Mouse (Mus musculus): ENCODE measurements at regions not wholly inside any gene's neighbourhood (a gene's known extent, or its start where the extent isn't known, plus 50 kb on each side); places are given as distances from the start of the nearest gene placed in this dataset.

GRCm38 (mm10) chr12:107362120-107362519 is 126.3 kb upstream of the 3110018I06Rik start:
- TF ChIP-seq CTCF (IDR thresholded peaks at IDR 0.05 in 2 of 3, conservative IDR thresholded peaks at IDR 0.05 in 1 of 3; ENCODE audit: control insufficient read depth in 1 of 3, insufficient read depth in 1 of 3, low read depth in 2 of 3, low read length in 3 of 3, poor library complexity in 1 of 3, severe bottlenecking in 1 of 3) (no peak), MYC (IDR thresholded peaks at IDR 0.05; ENCODE audit: low read depth, low read length) (no peak), CHD1 (IDR thresholded peaks at IDR 0.05; ENCODE audit: low read depth, low read length) (no peak), TBP (IDR thresholded peaks at IDR 0.05; ENCODE audit: low read depth, low read length) (no peak), USF2 (IDR thresholded peaks at IDR 0.05; ENCODE audit: borderline replicate concordance in 1 of 2, insufficient read depth in 1 of 2, low read depth in 1 of 2, low read length in 2 of 2) (no peak), POLR2A (IDR thresholded peaks at IDR 0.05; ENCODE audit: control insufficient read depth in 1 of 2, insufficient read depth in 1 of 2, low read depth in 1 of 2, low read length in 2 of 2, poor library complexity in 1 of 2) (no peak), ZMIZ1 (IDR thresholded peaks at IDR 0.05; ENCODE audit: low read depth, low read length) (no peak), GABPA (IDR thresholded peaks at IDR 0.05; ENCODE audit: low read depth, low read length) (no peak), EP300 (IDR thresholded peaks at IDR 0.05; ENCODE audit: low read depth in 1 of 2, low read length in 2 of 2) (no peak), GATA1 (IDR thresholded peaks at IDR 0.05; ENCODE audit: low read depth, low read length) (no peak), USF1 (IDR thresholded peaks at IDR 0.05; ENCODE audit: low read depth, low read length) (no peak), POLR2AphosphoS5 (IDR thresholded peaks at IDR 0.05; ENCODE audit: borderline replicate concordance, low read depth, low read length) (no peak), NELFE (IDR thresholded peaks at IDR 0.05; ENCODE audit: low read depth, low read length) (no peak), E2F4 (IDR thresholded peaks at IDR 0.05; ENCODE audit: borderline replicate concordance, low read depth, low read length) (no peak)
